Mouse (Mus musculus): ENCODE measurements at regions not wholly inside any gene's neighbourhood (a gene's known extent, or its start where the extent isn't known, plus 50 kb on each side); places are given as distances from the start of the nearest gene placed in this dataset.

- TF ChIP-seq EP300 (IDR thresholded peaks at IDR 0.05) = no peak
- TF ChIP-seq CTCF (IDR thresholded peaks at IDR 0.05) = no peak
Measured at GRCm38 (mm10) chr6:50059917-50060316, 50.1 kb upstream of the Mpp6 start.
